Mouse (Mus musculus): ENCODE measurements around the gene Ddx49. TPM values are rescaled to one million over a fixed set of nuclear protein-coding genes. Genes with fewer than 3 reads are reported as not detected.

Gene Ddx49
- polyA plus RNA-seq (2014; fragmentation: Illumina TruSeq; extraction: RNeasy Lipid Tissue Mini Kit (QIAGEN cat#74804); ENCODE audit: low read depth, low replicate concordance): 40.2 TPM

DNA sequence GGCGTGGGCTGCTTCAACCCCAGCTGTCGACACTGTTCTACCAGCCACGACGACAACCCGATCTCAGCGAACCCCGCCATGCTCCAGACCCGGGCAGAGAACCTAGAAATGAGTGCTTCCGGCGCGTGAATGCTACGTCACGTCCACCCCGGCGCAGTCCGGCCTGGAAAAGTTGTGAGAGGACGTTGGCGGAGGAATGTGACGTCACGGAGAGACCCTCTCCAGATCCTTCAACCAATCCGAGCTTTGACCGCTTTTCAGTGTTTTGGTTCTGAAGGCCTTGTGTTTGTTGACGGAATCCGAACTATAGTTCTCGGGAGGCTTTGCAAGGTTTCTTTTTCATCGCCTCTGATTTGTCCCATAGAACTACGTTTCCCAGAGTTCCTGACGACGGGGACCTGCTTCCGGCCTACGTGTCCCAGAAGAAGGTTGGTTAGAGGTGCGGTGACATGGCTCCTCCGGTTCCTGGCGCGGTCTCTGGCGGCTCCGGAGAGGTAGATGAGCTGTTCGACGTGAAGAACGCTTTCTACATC lies at the start of gene Ddx49, which contains the start of gene Cope:
Gene Ddx49 (minus strand): TSS at position 132 of the 533 bp plus-strand sequence.
Gene Cope (plus strand): TSS at position 161 of the 533 bp plus-strand sequence.

DNA sequence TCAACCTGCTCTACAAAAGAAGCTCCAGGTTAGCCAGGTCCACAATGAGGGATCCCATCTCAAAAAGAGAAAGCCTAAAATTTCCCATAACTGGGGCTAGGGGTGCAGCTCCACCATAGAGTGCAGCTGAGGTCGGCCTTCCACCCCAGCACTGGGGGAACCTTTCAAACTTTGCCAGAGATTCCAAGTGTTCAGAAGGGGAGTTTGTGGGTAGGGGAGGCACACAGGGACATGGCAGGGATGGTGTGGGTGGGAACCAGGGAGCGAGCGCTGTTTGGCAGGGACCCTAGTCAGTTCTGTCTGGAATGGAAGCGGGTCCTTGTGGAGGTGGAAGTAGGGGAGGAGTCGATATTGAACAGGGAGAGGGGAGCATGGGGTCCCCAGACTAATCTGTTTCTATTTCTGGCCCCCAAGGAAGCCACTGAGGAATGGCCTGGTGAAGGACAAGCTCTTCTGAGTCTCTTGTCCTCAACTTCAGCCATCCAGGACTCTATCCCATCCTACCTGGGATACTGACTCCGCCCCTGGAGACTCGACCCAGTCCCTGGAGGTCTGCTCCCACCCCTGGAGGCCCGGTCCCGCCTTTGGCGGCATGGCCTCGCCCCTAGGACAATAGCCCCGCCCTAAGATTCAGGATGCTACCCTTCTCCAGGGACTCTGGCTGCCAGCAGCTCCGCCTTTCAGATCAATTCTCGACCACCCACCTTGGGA lies 27.0 kb upstream of the Ddx49 start, which contains the start of gene Gdf1:
Gene Gdf1 (plus strand): TSS at position 694 of the 711 bp plus-strand sequence.

DNA sequence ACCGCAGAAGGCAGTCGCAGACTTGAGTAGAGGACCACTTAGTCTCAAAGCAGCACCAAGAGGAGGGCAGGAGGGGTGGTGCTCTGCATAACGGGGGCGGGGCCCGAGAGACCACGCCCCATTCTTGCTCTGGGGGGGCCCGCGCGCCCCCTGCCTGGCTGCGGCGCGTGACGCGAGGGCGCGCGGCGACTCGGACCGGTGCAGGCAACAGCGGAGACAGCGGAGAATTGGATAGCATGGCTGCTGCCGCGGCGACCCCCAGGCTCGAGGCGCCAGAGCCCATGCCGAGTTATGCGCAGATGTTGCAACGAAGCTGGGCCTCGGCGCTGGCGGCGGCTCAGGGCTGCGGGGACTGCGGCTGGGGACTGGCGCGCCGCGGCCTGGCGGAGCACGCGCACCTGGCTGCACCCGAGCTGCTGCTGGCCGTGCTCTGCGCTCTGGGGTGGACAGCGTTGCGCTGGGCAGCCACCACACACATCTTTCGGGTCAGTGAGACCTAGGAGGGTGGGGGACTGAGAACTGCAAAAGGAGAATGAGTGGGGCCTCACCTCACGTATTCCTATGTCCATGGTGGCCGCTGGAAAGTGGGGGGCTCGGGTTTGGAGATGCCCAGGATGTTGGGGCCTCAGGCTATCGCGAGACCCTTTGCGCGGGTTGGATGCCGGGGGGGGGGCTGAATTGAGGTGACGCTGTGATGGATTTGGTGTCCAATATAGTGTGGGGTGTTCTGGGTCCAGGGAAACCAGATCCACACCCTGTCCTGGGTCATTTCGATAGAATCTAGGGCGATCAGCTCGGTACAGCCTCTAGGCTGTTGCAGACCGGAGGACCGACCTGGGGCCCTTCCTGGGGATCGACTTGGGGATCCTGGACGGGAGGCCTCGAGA lies 13.6 kb upstream of the Ddx49 start, which contains the start of gene Cers1:
Gene Cers1 (plus strand): TSS at position 152 of the 887 bp plus-strand sequence.

DNA sequence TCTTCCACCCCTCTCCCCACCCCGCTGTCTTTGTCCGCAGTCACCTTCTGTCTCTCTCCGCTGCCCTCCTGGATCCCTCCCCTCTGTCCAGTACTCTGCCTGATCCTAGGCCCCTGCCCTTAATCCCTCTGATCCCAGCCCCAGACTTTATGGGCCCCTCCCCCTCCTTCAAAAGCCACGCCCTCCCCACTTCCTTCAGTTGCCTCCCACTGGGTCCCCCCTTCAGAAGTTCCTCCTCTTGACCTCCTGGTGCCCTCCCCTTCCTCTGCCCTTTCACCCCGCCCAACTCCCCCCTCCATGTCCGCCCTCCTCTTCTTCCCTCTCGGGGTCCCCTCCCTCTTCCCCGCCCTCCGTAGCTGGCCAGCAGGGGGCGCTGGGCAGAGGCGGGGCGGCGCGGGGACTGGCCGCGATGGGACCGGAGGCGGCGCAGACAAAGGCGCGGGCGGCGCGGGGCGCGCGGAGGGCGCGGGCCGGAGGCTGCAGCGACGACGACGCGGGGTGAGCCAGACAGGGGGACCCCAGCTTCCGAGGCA lies 19.6 kb downstream of the Ddx49 start, which contains the start of gene Homer3:
Gene Homer3 (plus strand): TSS at position 225 of the 533 bp plus-strand sequence.

Other genes starting within 250 kb of the Ddx49 start
- gene Tm6sf2, start 229.6 kb downstream of the Ddx49 start, polyA plus RNA-seq (2014; fragmentation: Illumina TruSeq; extraction: RNeasy Lipid Tissue Mini Kit (QIAGEN cat#74804); ENCODE audit: low read depth, low replicate concordance): 0.68 TPM
- 0.10 TPM for gene Hapln4, start 219.0 kb downstream of the Ddx49 start, polyA plus RNA-seq (2014; fragmentation: Illumina TruSeq; extraction: RNeasy Lipid Tissue Mini Kit (QIAGEN cat#74804); ENCODE audit: low read depth, low replicate concordance)
- 0.21 TPM for gene Ncan, start 181.6 kb downstream of the Ddx49 start, polyA plus RNA-seq (2014; fragmentation: Illumina TruSeq; extraction: RNeasy Lipid Tissue Mini Kit (QIAGEN cat#74804); ENCODE audit: low read depth, low replicate concordance)
- gene Nr2c2ap, start 171.2 kb downstream of the Ddx49 start, polyA plus RNA-seq (2014; fragmentation: Illumina TruSeq; extraction: RNeasy Lipid Tissue Mini Kit (QIAGEN cat#74804); ENCODE audit: low read depth, low replicate concordance): 17.3 TPM
- gene Rfxank, start 163.3 kb downstream of the Ddx49 start, polyA plus RNA-seq (2014; fragmentation: Illumina TruSeq; extraction: RNeasy Lipid Tissue Mini Kit (QIAGEN cat#74804); ENCODE audit: low read depth, low replicate concordance): 13.1 TPM
- gene Borcs8, start 163.0 kb downstream of the Ddx49 start, polyA plus RNA-seq (2014; fragmentation: Illumina TruSeq; extraction: RNeasy Lipid Tissue Mini Kit (QIAGEN cat#74804); ENCODE audit: low read depth, low replicate concordance): 57.0 TPM
- 0.40 TPM for gene Mef2b, start 162.8 kb downstream of the Ddx49 start, polyA plus RNA-seq (2014; fragmentation: Illumina TruSeq; extraction: RNeasy Lipid Tissue Mini Kit (QIAGEN cat#74804); ENCODE audit: low read depth, low replicate concordance)
- gene Tmem161a, start 130.1 kb downstream of the Ddx49 start, polyA plus RNA-seq (2014; fragmentation: Illumina TruSeq; extraction: RNeasy Lipid Tissue Mini Kit (QIAGEN cat#74804); ENCODE audit: low read depth, low replicate concordance): 44.5 TPM
- gene Slc25a42, start 90.2 kb downstream of the Ddx49 start, polyA plus RNA-seq (2014; fragmentation: Illumina TruSeq; extraction: RNeasy Lipid Tissue Mini Kit (QIAGEN cat#74804); ENCODE audit: low read depth, low replicate concordance): 28.3 TPM
- gene Sugp2, start 68.3 kb downstream of the Ddx49 start, polyA plus RNA-seq (2014; fragmentation: Illumina TruSeq; extraction: RNeasy Lipid Tissue Mini Kit (QIAGEN cat#74804); ENCODE audit: low read depth, low replicate concordance): 30.9 TPM
- gene Armc6, start 68.0 kb downstream of the Ddx49 start, polyA plus RNA-seq (2014; fragmentation: Illumina TruSeq; extraction: RNeasy Lipid Tissue Mini Kit (QIAGEN cat#74804); ENCODE audit: low read depth, low replicate concordance): 7.3 TPM
- 43.4 TPM for gene Homer3, start 19.7 kb downstream of the Ddx49 start, polyA plus RNA-seq (2014; fragmentation: Illumina TruSeq; extraction: RNeasy Lipid Tissue Mini Kit (QIAGEN cat#74804); ENCODE audit: low read depth, low replicate concordance)
- gene Cope, start within 50 bp of the Ddx49 start, polyA plus RNA-seq (2014; fragmentation: Illumina TruSeq; extraction: RNeasy Lipid Tissue Mini Kit (QIAGEN cat#74804); ENCODE audit: low read depth, low replicate concordance): 186 TPM
- 0.63 TPM for gene Cers1, start 13.3 kb upstream of the Ddx49 start, polyA plus RNA-seq (2014; fragmentation: Illumina TruSeq; extraction: RNeasy Lipid Tissue Mini Kit (QIAGEN cat#74804); ENCODE audit: low read depth, low replicate concordance)
- 0.31 TPM for gene Gdf1, start 27.3 kb upstream of the Ddx49 start, polyA plus RNA-seq (2014; fragmentation: Illumina TruSeq; extraction: RNeasy Lipid Tissue Mini Kit (QIAGEN cat#74804); ENCODE audit: low read depth, low replicate concordance)
- 31.4 TPM for gene Upf1, start 50.8 kb upstream of the Ddx49 start, polyA plus RNA-seq (2014; fragmentation: Illumina TruSeq; extraction: RNeasy Lipid Tissue Mini Kit (QIAGEN cat#74804); ENCODE audit: low read depth, low replicate concordance)
- 6.3 TPM for gene Comp, start 71.1 kb upstream of the Ddx49 start, polyA plus RNA-seq (2014; fragmentation: Illumina TruSeq; extraction: RNeasy Lipid Tissue Mini Kit (QIAGEN cat#74804); ENCODE audit: low read depth, low replicate concordance)
- gene Crtc1, start 137.1 kb upstream of the Ddx49 start, polyA plus RNA-seq (2014; fragmentation: Illumina TruSeq; extraction: RNeasy Lipid Tissue Mini Kit (QIAGEN cat#74804); ENCODE audit: low read depth, low replicate concordance): 15.7 TPM
- gene Klhl26, start 174.5 kb upstream of the Ddx49 start, polyA plus RNA-seq (2014; fragmentation: Illumina TruSeq; extraction: RNeasy Lipid Tissue Mini Kit (QIAGEN cat#74804); ENCODE audit: low read depth, low replicate concordance): 20.7 TPM
- 0.74 TPM for gene Tmem59l, start 184.9 kb upstream of the Ddx49 start, polyA plus RNA-seq (2014; fragmentation: Illumina TruSeq; extraction: RNeasy Lipid Tissue Mini Kit (QIAGEN cat#74804); ENCODE audit: low read depth, low replicate concordance)
- gene Crlf1, start 190.7 kb upstream of the Ddx49 start, polyA plus RNA-seq (2014; fragmentation: Illumina TruSeq; extraction: RNeasy Lipid Tissue Mini Kit (QIAGEN cat#74804); ENCODE audit: low read depth, low replicate concordance): 2.1 TPM
- gene Rex1bd, start 204.3 kb upstream of the Ddx49 start, polyA plus RNA-seq (2014; fragmentation: Illumina TruSeq; extraction: RNeasy Lipid Tissue Mini Kit (QIAGEN cat#74804); ENCODE audit: low read depth, low replicate concordance): 92.5 TPM
- 1,821 TPM for gene Uba52, start 208.3 kb upstream of the Ddx49 start, polyA plus RNA-seq (2014; fragmentation: Illumina TruSeq; extraction: RNeasy Lipid Tissue Mini Kit (QIAGEN cat#74804); ENCODE audit: low read depth, low replicate concordance)
- 255 TPM for gene Fkbp8, start 225.2 kb upstream of the Ddx49 start, polyA plus RNA-seq (2014; fragmentation: Illumina TruSeq; extraction: RNeasy Lipid Tissue Mini Kit (QIAGEN cat#74804); ENCODE audit: low read depth, low replicate concordance)
- gene Kxd1, start 225.5 kb upstream of the Ddx49 start, polyA plus RNA-seq (2014; fragmentation: Illumina TruSeq; extraction: RNeasy Lipid Tissue Mini Kit (QIAGEN cat#74804); ENCODE audit: low read depth, low replicate concordance): 67.9 TPM
- 20.8 TPM for gene Ell, start 237.0 kb upstream of the Ddx49 start, polyA plus RNA-seq (2014; fragmentation: Illumina TruSeq; extraction: RNeasy Lipid Tissue Mini Kit (QIAGEN cat#74804); ENCODE audit: low read depth, low replicate concordance)

Data from adipose tissue, adult 10 weeks (tissue).